Mouse (Mus musculus) liver, embryonic 14.5 days (tissue): ENCODE results near the gene Efr3b. TPM values are rescaled to one million over a fixed set of nuclear protein-coding genes. Genes with fewer than 3 reads are reported as not detected.

Source experiments
- ATAC-seq: fragments of 200-750 bp; cut with Nextera tagmentation; 2 replicates; pipeline ENCODE4 v1.8.0; 2017; ENCODE audit warnings: moderate number of reproducible peaks, mild to moderate bottlenecking, moderate library complexity; ENCODE audit not compliant: insufficient read depth
- DNase-seq, 3 experiments: peaks; one replicate each; pipeline ENCODE4 v3.0.0-alpha.2; 2012 to 2013; ENCODE audit warnings: low read depth in 3 of 3, low spot score in 3 of 3
- H3K27ac ChIP-seq: fragments of 300-500 bp; sonication (generic); 2 replicates; pipeline ENCODE4 v1.5.1; 2014; ENCODE audit warnings: moderate library complexity, mild to moderate bottlenecking, control low read depth, inconsistent platforms
- H3K27me3 ChIP-seq: fragments of 300-500 bp; sonication (generic); 2 replicates; pipeline ENCODE4 v1.6.1; 2014; ENCODE audit warnings: mild to moderate bottlenecking, low read length, moderate library complexity; ENCODE audit not compliant: control insufficient read depth, insufficient read depth
- H3K36me3 ChIP-seq: fragments of 300-500 bp; sonication (generic); replicated peaks from 2 replicates; pipeline ENCODE4 v1.6.1; 2014; ENCODE audit warnings: low read depth; ENCODE audit not compliant: control insufficient read depth, insufficient read depth
- H3K4me1 ChIP-seq, 2 experiments: fragments of 200-500 bp in 1 of 2; fragments of 300-500 bp in 1 of 2; sonication (generic) in 1 of 2; replicated peaks; 2 replicates each; pipeline ENCODE4 v1.6.1; 2012 to 2014; ENCODE audit warnings: antibody characterized with exemption in 1 of 2, inconsistent platforms in 1 of 2, low read length in 1 of 2; ENCODE audit not compliant: control insufficient read depth in 2 of 2, insufficient read depth in 2 of 2
- H3K4me2 ChIP-seq: fragments of 300-500 bp; sonication (generic); 2 replicates; pipeline ENCODE4 v1.6.1; 2014; ENCODE audit warnings: low read depth, mild to moderate bottlenecking, control low read depth, moderate library complexity
- H3K4me3 ChIP-seq, 2 experiments: fragments of 200-500 bp in 1 of 2; fragments of 300-500 bp in 1 of 2; sonication (generic) in 1 of 2; 2 replicates each; pipeline ENCODE4 v1.5.1; 2012 to 2014; ENCODE audit warnings: low read depth in 2 of 2, low read length in 2 of 2, mild to moderate bottlenecking in 2 of 2, control low read depth in 1 of 2, inconsistent platforms in 1 of 2, moderate library complexity in 1 of 2; ENCODE audit not compliant: insufficient read depth in 1 of 2
- H3K9ac ChIP-seq: fragments of 300-500 bp; sonication (generic); replicated peaks from 2 replicates; pipeline ENCODE4 v1.6.1; 2014; ENCODE audit warnings: mild to moderate bottlenecking, control low read depth, moderate library complexity
- H3K9me3 ChIP-seq: fragments of 300-500 bp; sonication (generic); 2 replicates; pipeline ENCODE4 v1.6.1; 2016; ENCODE audit warnings: low read length, mixed read lengths; ENCODE audit not compliant: control insufficient read depth
- CTCF ChIP-seq: IDR thresholded peaks from 2 replicates; pipeline ENCODE4 v1.5.1; 2016; ENCODE audit warnings: antibody characterized with exemption, low read depth, control low read depth
- EP300 ChIP-seq: IDR thresholded peaks from 2 replicates; pipeline ENCODE4 v1.6.1; 2016; ENCODE audit warnings: antibody characterized with exemption, low read depth
- WGBS: fragments of 180-500 bp; shearing (Covaris S2); extraction: QIAGEN DNeasy Blood & Tissue Kit; methylation state at CpG from one replicate; pipeline ENCODE4 v1.1.7; 2014; ENCODE audit not compliant: insufficient replicate concordance; 5-methylcytosine and 5-hydroxymethylcytosine counted together
- polyA plus RNA-seq, 2 experiments: library from polyadenylated mRNA; depleted of rRNA in 1 of 2; stranded (reverse) in 1 of 2; unstranded in 1 of 2; fragments of >200 nt; fragmentation: Nextera tagmentation in 1 of 2; extraction: Ambion mirVana in 1 of 2; gene quantifications; 2 replicates each; pipeline versions ENCODE4 v1.2.1 to v1.2.3; 2012 to 2014

Efr3b gene
- polyA plus RNA-seq, 2 experiments: 0.05 to 0.10 TPM

- Histone ChIP-seq H3K4me3 (no peak overlapping the region), H3K27ac (no peak overlapping the region), H3K9me3 (no peaks in the 10 kb centered on the region), H3K9ac (no peak overlapping the region), H3K4me1 (peaks cover 4 to 21% of the 10 kb centered on the region in 2 experiments; a peak in 3 of 4 replicates), H3K36me3 (no peaks in the 10 kb centered on the region), H3K4me2 (no peak overlapping the region), H3K27me3 (no peaks in the 10 kb centered on the region)
- 62% methylated on average over 6 of the region's 6 CpGs for WGBS
- no peak for ATAC-seq
- TF ChIP-seq CTCF (no peak), EP300 (no peak)
- no peak for DNase-seq
These were observed 28.2 kb upstream of the Efr3b start for GRCm38 (mm10) chr12:4066681-4067459.

- Histone ChIP-seq H3K27ac (no peak overlapping the region), H3K4me1 (peaks cover 4 to 21% of the 10 kb centered on the region in 2 experiments; a peak in 3 of 4 replicates), H3K4me2 (no peak overlapping the region), H3K4me3 (no peak overlapping the region), H3K27me3 (no peaks in the 10 kb centered on the region), H3K36me3 (no peaks in the 10 kb centered on the region), H3K9me3 (no peaks in the 10 kb centered on the region), H3K9ac (no peak overlapping the region)
- TF ChIP-seq CTCF (no peak), EP300 (no peak)
- ATAC-seq (peak; percentile 76), DNase-seq (peak in 1 of 3 experiments; percentile 11)
- 32% methylated on average over 8 of the region's 8 CpGs for WGBS
These were observed 27.2 kb upstream of the Efr3b start for GRCm38 (mm10) chr12:4065944-4066343.

- H3K4me2 ChIP-seq: no peak overlapping the region
- ATAC-seq (no peak), DNase-seq (no peak)
- H3K4me3 ChIP-seq: no peak overlapping the region
- H3K9ac ChIP-seq: no peak overlapping the region
- H3K27ac ChIP-seq: no peak overlapping the region
- peaks cover 4 to 21% of the 10 kb centered on the region in 2 experiments; a peak in 3 of 4 replicates for H3K4me1 ChIP-seq
- TF ChIP-seq CTCF: no peak
- H3K9me3 ChIP-seq: no peaks in the 10 kb centered on the region
- 74% methylated on average over 2 of the region's 2 CpGs for WGBS
- no peaks in the 10 kb centered on the region for H3K27me3 ChIP-seq
- no peaks in the 10 kb centered on the region for H3K36me3 ChIP-seq
These were observed 26.8 kb upstream of the Efr3b start for GRCm38 (mm10) chr12:4065498-4065897.

GRCm38 (mm10) chr12:4059683-4060082, 21.0 kb upstream of the Efr3b start:
- H3K4me2 ChIP-seq: no peak overlapping the region
- no peaks in the 10 kb centered on the region for H3K36me3 ChIP-seq
- H3K4me3 ChIP-seq: no peak overlapping the region
- no peak overlapping the region for H3K27ac ChIP-seq
- ATAC-seq: no peak
- peaks cover 0 to 6% of the 10 kb centered on the region in 2 experiments; a peak in 1 of 4 replicates for H3K4me1 ChIP-seq
- no peak for DNase-seq
- H3K9ac ChIP-seq: no peak overlapping the region
- H3K9me3 ChIP-seq: no peaks in the 10 kb centered on the region
- H3K27me3 ChIP-seq: no peaks in the 10 kb centered on the region
- WGBS: 60% methylated on average over 4 of the region's 4 CpGs
- no peak for TF ChIP-seq EP300
- TF ChIP-seq CTCF: no peak

- no peak overlapping the region for H3K4me2 ChIP-seq
- DNase-seq (no peak), ATAC-seq (no peak)
- 60% methylated on average over 9 of the region's 9 CpGs for WGBS
- no peaks in the 10 kb centered on the region for H3K27me3 ChIP-seq
- H3K4me1 ChIP-seq: 0 out of 4 replicates have a peak, but pooled peaks cover 0 to 2% of the 10 kb centered on the region in 2 experiments
- H3K4me3 ChIP-seq: no peak overlapping the region
- no peaks in the 10 kb centered on the region for H3K36me3 ChIP-seq
- H3K27ac ChIP-seq: no peak overlapping the region
- no peak for TF ChIP-seq EP300
- no peak for TF ChIP-seq CTCF
- H3K9me3 ChIP-seq: no peaks in the 10 kb centered on the region
- no peak overlapping the region for H3K9ac ChIP-seq
These were observed 19.6 kb upstream of the Efr3b start for GRCm38 (mm10) chr12:4058321-4058720.
